Mouse (Mus musculus) liver, embryonic 14.5 days (tissue): ENCODE data around the gene B3galt5. TPM values are rescaled to one million over a fixed set of nuclear protein-coding genes. Genes with fewer than 3 reads are reported as not detected.

Experiments
- ATAC-seq: fragments of 200-750 bp; cut with Nextera tagmentation; 2 replicates; pipeline ENCODE4 v1.8.0; 2017; ENCODE audit warnings: moderate number of reproducible peaks, mild to moderate bottlenecking, moderate library complexity; ENCODE audit not compliant: insufficient read depth
- DNase-seq, 3 experiments: peaks; one replicate each; pipeline ENCODE4 v3.0.0-alpha.2; 2012 to 2013; ENCODE audit warnings: low read depth in 3 of 3, low spot score in 3 of 3
- H3K27ac ChIP-seq: fragments of 300-500 bp; sonication (generic); 2 replicates; pipeline ENCODE4 v1.5.1; 2014; ENCODE audit warnings: moderate library complexity, mild to moderate bottlenecking, control low read depth, inconsistent platforms
- H3K27me3 ChIP-seq: fragments of 300-500 bp; sonication (generic); 2 replicates; pipeline ENCODE4 v1.6.1; 2014; ENCODE audit warnings: mild to moderate bottlenecking, low read length, moderate library complexity; ENCODE audit not compliant: control insufficient read depth, insufficient read depth
- H3K36me3 ChIP-seq: fragments of 300-500 bp; sonication (generic); replicated peaks from 2 replicates; pipeline ENCODE4 v1.6.1; 2014; ENCODE audit warnings: low read depth; ENCODE audit not compliant: control insufficient read depth, insufficient read depth
- H3K4me1 ChIP-seq, 2 experiments: fragments of 200-500 bp in 1 of 2; fragments of 300-500 bp in 1 of 2; sonication (generic) in 1 of 2; replicated peaks; 2 replicates each; pipeline ENCODE4 v1.6.1; 2012 to 2014; ENCODE audit warnings: antibody characterized with exemption in 1 of 2, inconsistent platforms in 1 of 2, low read length in 1 of 2; ENCODE audit not compliant: control insufficient read depth in 2 of 2, insufficient read depth in 2 of 2
- H3K4me2 ChIP-seq: fragments of 300-500 bp; sonication (generic); 2 replicates; pipeline ENCODE4 v1.6.1; 2014; ENCODE audit warnings: low read depth, mild to moderate bottlenecking, control low read depth, moderate library complexity
- H3K4me3 ChIP-seq, 2 experiments: fragments of 200-500 bp in 1 of 2; fragments of 300-500 bp in 1 of 2; sonication (generic) in 1 of 2; 2 replicates each; pipeline ENCODE4 v1.5.1; 2012 to 2014; ENCODE audit warnings: low read depth in 2 of 2, low read length in 2 of 2, mild to moderate bottlenecking in 2 of 2, control low read depth in 1 of 2, inconsistent platforms in 1 of 2, moderate library complexity in 1 of 2; ENCODE audit not compliant: insufficient read depth in 1 of 2
- H3K9ac ChIP-seq: fragments of 300-500 bp; sonication (generic); replicated peaks from 2 replicates; pipeline ENCODE4 v1.6.1; 2014; ENCODE audit warnings: mild to moderate bottlenecking, control low read depth, moderate library complexity
- H3K9me3 ChIP-seq: fragments of 300-500 bp; sonication (generic); 2 replicates; pipeline ENCODE4 v1.6.1; 2016; ENCODE audit warnings: low read length, mixed read lengths; ENCODE audit not compliant: control insufficient read depth
- CTCF ChIP-seq: IDR thresholded peaks from 2 replicates; pipeline ENCODE4 v1.5.1; 2016; ENCODE audit warnings: antibody characterized with exemption, low read depth, control low read depth
- EP300 ChIP-seq: IDR thresholded peaks from 2 replicates; pipeline ENCODE4 v1.6.1; 2016; ENCODE audit warnings: antibody characterized with exemption, low read depth
- WGBS: fragments of 180-500 bp; shearing (Covaris S2); extraction: QIAGEN DNeasy Blood & Tissue Kit; methylation state at CpG from one replicate; pipeline ENCODE4 v1.1.7; 2014; ENCODE audit not compliant: insufficient replicate concordance; 5-methylcytosine and 5-hydroxymethylcytosine counted together
- polyA plus RNA-seq, 2 experiments: library from polyadenylated mRNA; depleted of rRNA in 1 of 2; stranded (reverse) in 1 of 2; unstranded in 1 of 2; fragments of >200 nt; fragmentation: Nextera tagmentation in 1 of 2; extraction: Ambion mirVana in 1 of 2; gene quantifications; 2 replicates each; pipeline versions ENCODE4 v1.2.1 to v1.2.3; 2012 to 2014

Gene B3galt5
- polyA plus RNA-seq, 2 experiments, result 0.03 TPM; not detected in 1

DNA sequence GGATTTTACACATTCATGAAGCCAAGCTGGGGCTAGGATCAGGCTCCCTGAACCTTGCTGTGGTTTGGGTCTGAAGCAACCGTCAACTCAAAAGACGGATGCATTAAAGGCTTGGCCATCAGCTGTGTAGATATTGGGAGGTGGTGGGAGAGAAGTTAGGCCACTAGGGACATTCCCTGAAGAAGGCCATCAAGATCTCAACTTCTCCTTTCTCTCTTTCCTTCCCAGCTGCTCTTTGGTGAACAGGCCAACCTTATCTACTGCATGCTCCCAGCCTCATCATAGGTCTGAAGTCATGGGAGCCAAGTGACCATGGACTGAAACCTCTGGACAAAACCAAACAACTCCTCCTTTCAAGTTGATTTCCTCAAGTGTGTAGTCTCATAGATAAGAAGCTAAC is 115.9 kb downstream of the B3galt5 start:
- no peaks in the 10 kb centered on the region for H3K36me3 ChIP-seq
- WGBS, result 65% methylated on average over 2 of the region's 2 CpGs
- no peak overlapping the region for H3K9ac ChIP-seq
- H3K9me3 ChIP-seq, result no peaks in the 10 kb centered on the region
- no peaks in the 10 kb centered on the region for H3K27me3 ChIP-seq
- no peak for TF ChIP-seq CTCF
- H3K4me2 ChIP-seq, result no peak overlapping the region
- ATAC-seq, result no peak
- H3K4me3 ChIP-seq, result no peak overlapping the region
- H3K27ac ChIP-seq, result no peak overlapping the region
- no peak for DNase-seq
- H3K4me1 ChIP-seq, result no peaks in the 10 kb centered on the region

DNA sequence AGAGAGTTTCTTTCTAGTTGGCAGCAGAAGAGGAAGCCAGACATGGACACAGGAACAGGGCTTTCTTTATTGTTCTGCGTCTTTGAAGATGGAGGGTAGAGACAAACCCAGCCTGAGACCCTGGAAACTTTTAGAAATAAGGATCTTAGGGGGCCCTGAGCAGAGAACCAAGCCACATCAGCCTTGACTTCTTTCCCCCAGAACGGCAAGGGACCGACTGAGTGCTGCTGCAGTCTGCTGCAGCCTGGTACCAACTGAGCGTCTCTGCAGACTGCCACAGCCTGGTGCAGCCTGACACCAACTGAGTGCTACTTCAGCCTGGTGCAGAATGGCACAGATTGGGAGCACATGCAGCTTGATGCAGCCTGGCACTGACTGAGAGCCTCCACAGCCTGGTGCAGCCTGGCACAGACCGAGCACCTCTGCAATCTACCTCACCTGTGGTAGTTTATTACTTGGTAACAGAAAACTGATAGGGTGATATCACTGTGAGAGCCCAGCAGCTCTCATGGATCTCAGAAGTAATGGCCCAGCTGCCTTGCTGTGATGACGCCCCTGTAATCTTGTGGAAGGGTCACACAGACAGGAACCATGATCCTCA is 117.8 kb downstream of the B3galt5 start:
- Histone ChIP-seq H3K4me3 (no peak overlapping the region), H3K9ac (no peak overlapping the region), H3K4me2 (no peak overlapping the region), H3K36me3 (no peaks in the 10 kb centered on the region), H3K27me3 (no peaks in the 10 kb centered on the region), H3K9me3 (no peaks in the 10 kb centered on the region), H3K27ac (no peak overlapping the region), H3K4me1 (no peaks in the 10 kb centered on the region)
- TF ChIP-seq EP300 (no peak), CTCF (no peak)
- ATAC-seq (no peak), DNase-seq (no peak)
- 52% methylated on average over 6 of the region's 6 CpGs for WGBS

DNA sequence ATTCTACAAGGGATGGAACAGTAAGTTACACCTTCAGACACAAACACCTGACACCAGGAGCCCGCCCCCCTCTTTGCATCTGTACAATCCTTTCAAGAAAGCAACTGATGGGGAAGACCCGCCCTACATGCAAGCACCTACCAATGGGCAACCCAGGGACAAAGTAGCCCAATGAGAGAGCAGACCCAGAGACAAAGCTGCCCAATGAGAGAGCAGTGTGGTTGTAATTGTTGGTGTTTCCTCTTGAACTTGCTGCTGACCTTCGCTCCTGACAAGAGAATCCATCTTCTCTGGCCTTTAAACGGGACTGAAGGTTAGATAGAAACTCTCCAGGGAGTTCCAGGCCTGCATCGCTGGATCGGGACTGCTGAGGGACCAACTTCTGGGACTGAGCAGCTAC is 118.4 kb downstream of the B3galt5 start:
- no peak overlapping the region for H3K27ac ChIP-seq
- no peak overlapping the region for H3K4me3 ChIP-seq
- WGBS, result 31% methylated on average over 6 of the region's 6 CpGs
- H3K9me3 ChIP-seq, result no peaks in the 10 kb centered on the region
- no peaks in the 10 kb centered on the region for H3K36me3 ChIP-seq
- H3K9ac ChIP-seq, result no peak overlapping the region
- DNase-seq (no peak), ATAC-seq (no peak)
- no peak overlapping the region for H3K4me2 ChIP-seq
- H3K27me3 ChIP-seq, result no peaks in the 10 kb centered on the region
- no peak for TF ChIP-seq EP300
- TF ChIP-seq CTCF, result no peak
- H3K4me1 ChIP-seq, result no peaks in the 10 kb centered on the region

DNA sequence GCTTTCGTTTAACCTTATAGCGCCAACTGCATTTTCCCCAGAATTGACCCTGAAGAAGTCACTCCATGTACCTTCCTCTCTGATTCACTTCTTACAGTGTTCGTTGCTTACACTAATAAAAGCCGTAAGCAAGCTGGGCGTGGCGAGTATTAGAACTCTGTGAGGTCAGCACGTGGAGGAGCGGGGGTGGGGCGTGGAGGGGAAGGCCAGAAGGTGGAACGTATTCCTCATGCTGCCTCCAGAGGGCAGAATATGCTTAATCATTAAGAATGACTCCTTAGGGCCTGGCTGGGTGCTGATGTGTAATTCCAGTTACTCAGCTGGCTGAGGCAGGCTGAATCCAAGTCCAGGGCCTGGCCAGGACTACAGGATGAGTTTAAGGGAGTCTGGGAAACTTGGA is 122.3 kb downstream of the B3galt5 start:
- no peaks in the 10 kb centered on the region for H3K36me3 ChIP-seq
- WGBS, result 4% methylated on average over 10 of the region's 10 CpGs
- ATAC-seq (peak; percentile 55), DNase-seq (peak; percentile 49 to 58 (median 53))
- peak overlapping the region in 1 of 2 experiments; percentile 57; a peak in 2 of 4 replicates for H3K4me3 ChIP-seq
- H3K9ac ChIP-seq, result no peak overlapping the region
- peaks cover 0 to 8% of the 10 kb centered on the region in 2 experiments; a peak in 1 of 4 replicates for H3K4me1 ChIP-seq
- H3K27ac ChIP-seq, result no peak overlapping the region
- H3K27me3 ChIP-seq, result no peaks in the 10 kb centered on the region
- TF ChIP-seq CTCF, result peak; percentile 75
- TF ChIP-seq EP300, result no peak
- H3K4me2 ChIP-seq, result peak overlapping the region; percentile 49
- H3K9me3 ChIP-seq, result no peaks in the 10 kb centered on the region

DNA sequence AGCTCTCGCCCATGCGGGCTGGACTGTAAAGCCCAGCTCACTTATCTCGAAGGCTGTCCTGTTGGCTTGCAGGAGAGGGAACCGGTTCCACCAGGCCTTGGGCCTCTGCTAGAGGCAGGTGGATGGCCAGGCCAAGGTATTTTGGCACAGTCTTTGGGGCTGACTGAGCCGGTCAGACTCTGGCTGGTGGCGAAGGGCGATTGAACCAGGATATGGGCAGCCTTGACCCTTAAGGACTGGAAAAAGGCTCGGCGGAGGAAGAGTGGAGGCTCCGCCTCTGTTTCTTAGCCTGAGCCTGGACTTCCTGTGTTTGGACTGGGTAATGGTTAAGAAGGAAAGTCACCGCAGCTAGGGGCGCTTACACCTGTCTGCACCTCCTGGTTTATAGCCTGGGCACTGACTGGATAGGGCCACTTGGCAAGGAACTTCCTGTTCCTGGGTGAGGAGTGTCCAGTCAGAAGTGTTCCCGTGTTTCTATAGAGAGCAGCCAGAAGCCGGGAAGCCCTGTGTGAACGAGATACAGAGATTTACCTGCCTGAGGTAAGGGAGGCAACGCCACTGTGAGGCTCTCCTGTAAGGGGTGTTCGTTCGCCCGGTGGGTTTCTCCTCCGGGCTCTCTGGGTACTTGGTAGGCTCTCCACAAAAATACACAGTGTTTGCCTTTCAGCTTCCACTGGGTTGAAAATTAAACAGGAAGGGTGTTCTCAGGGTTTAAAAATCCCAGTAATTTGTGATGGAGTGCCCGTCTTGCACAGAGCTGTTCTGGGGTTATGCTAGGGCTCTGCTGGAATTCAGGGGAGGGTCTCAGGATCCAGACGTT is 125.9 kb downstream of the B3galt5 start:
- no peaks in the 10 kb centered on the region for H3K9me3 ChIP-seq
- H3K4me2 ChIP-seq, result peak overlapping the region; percentile 11
- H3K4me3 ChIP-seq, result no peak overlapping the region; a peak in 1 of 4 replicates
- H3K4me1 ChIP-seq, result peaks cover 0 to 13% of the 10 kb centered on the region in 2 experiments; a peak in 1 of 4 replicates
- WGBS, result 52% methylated on average over 22 of the region's 22 CpGs
- no peak for ATAC-seq
- H3K9ac ChIP-seq, result no peak overlapping the region
- H3K27me3 ChIP-seq, result no peaks in the 10 kb centered on the region
- DNase-seq, result no peak
- no peak for TF ChIP-seq EP300
- H3K36me3 ChIP-seq, result no peaks in the 10 kb centered on the region
- no peak overlapping the region for H3K27ac ChIP-seq
